Comparison of ENCODE assay signal across 8 mouse cellular contexts in the genomic region with DNA sequence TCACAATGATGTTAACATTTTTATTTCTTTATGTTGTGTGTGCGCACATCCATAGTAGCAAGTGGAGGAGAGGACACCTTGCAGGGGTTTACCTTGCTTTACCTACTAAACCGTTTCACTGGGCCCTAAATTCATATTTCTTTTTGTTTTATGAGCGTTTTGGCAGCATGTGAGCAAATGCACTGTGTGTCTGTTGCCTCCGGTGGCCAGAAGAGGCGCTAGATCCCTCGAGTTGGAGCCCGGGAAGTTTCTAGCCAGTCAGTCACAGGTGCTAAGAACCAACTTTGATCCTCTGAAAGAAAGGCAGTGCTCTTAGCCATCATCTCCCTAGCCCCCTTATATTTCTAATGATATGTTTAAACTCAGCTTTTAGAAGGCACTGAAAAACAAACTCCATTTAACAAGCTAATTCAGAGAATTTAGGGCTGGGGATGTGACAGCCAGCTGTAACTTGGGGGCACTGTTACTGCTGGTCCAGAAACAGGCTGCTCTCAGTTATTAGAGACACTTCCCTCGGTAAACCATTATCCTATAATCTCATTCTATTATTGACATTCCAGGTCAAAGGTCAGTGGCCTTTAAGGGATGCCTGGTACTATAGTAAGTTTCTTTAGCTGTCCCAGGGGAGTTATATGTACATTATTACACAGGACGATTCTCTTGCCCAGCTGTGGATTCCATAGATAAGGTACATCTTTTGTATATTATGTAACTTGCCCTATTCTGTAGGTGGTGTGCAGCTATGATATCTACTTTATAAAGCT. TPM values are rescaled to one million over a fixed set of nuclear protein-coding genes. Genes with fewer than 3 reads are reported as not detected.
DNase-seq lines count a peak whose midpoint lies in the region; ATAC-seq lines count a peak whose summit lies in the region.

No protein-coding gene starts in this region.

- no peak overlapping the region; the same call in 1 of the 2 replicates for H3K4me2 ChIP-seq in forebrain, embryonic 11.5 days (ENCODE audit: low read depth, low read length, severe bottlenecking)

- H3K4me1 ChIP-seq in forebrain, embryonic 11.5 days (replicated peaks; ENCODE audit: control insufficient read depth, insufficient read depth, low read length): peaks cover 7% of the 10 kb centered on the region

- no peak overlapping the region; the same call in 1 of the 2 replicates for H3K4me3 ChIP-seq in forebrain, embryonic 11.5 days (ENCODE audit: low read depth, low read length)

- DNase-seq in cerebellum, adult 18-20 months: peak; percentile 38 to 50
- peak; percentile 54 for DNase-seq in T-cell, adult 2 months (ENCODE audit: low spot score)
- DNase-seq in forebrain, embryonic 11.5 days (ENCODE audit: low spot score): peak; percentile 66
- peak; percentile 46 to 48 for DNase-seq in kidney, adult 8-10 months
- DNase-seq in lung, postnatal 14 days: peak; percentile 34
- DNase-seq in spleen, postnatal 36 days (ENCODE audit: low spot score in 2 of 2): peak; percentile 57 to 61

- H3K36me3 ChIP-seq in forebrain, embryonic 11.5 days (ENCODE audit: control insufficient read depth, insufficient read depth, low read length): no peaks in the 10 kb centered on the region

- 27% methylated on average over 9 of the region's 9 CpGs for WGBS in forebrain, embryonic 11.5 days

- peak overlapping the region; percentile 99; the same call in 1 of the 2 replicates for H3K27ac ChIP-seq in forebrain, embryonic 11.5 days (ENCODE audit: low read depth, low read length)

- peak overlapping the region; percentile 79; the same call in 1 of the 2 replicates for H3K9ac ChIP-seq in forebrain, embryonic 11.5 days (ENCODE audit: low read length)

- no peak for ATAC-seq in cerebellum, adult (ENCODE audit: insufficient number of reproducible peaks, low FRiP score, low TSS enrichment)
- ATAC-seq in forebrain, embryonic 11.5 days (replicated peaks; ENCODE audit: low FRiP score): no peak
- ATAC-seq in granulocyte monocyte progenitor cell, adult 5-6 weeks (replicated peaks; ENCODE audit: poor library complexity, severe bottlenecking): no peak

- H3K9me3 ChIP-seq in forebrain, embryonic 11.5 days (ENCODE audit: control insufficient read depth, low read length): no peaks in the 10 kb centered on the region

- no peaks in the 10 kb centered on the region for H3K27me3 ChIP-seq in forebrain, embryonic 11.5 days (ENCODE audit: control insufficient read depth, insufficient read depth, low read length)

RNA-seq across cellular contexts. Expression of a gene that starts 1.4 kb away (rescaled TPM):
- 58.9 and 70.1 TPM in 2 replicates for polyA plus RNA-seq in forebrain, embryonic 11.5 days (2014; fragmentation: Nextera tagmentation; extraction: Ambion mirVana)
- total RNA-seq in granulocyte monocyte progenitor cell, adult 5-6 weeks (2014; fragmentation: Nextera tagmentation): 10.4 and 22.0 TPM in 2 replicates
- total RNA-seq in granulocyte monocyte progenitor cell, adult 5-6 weeks (2017): 14.7 and 21.0 TPM in 2 replicates

RNA-seq across cellular contexts. Expression of a gene that starts 6.5 kb away (rescaled TPM):
- 31.7 and 39.2 TPM in 2 replicates for polyA plus RNA-seq in forebrain, embryonic 11.5 days (2014; fragmentation: Nextera tagmentation; extraction: Ambion mirVana)
- total RNA-seq in granulocyte monocyte progenitor cell, adult 5-6 weeks (2014; fragmentation: Nextera tagmentation): 51.9 and 70.5 TPM in 2 replicates
- 32.9 and 54.6 TPM in 2 replicates for total RNA-seq in granulocyte monocyte progenitor cell, adult 5-6 weeks (2017)

RNA-seq across cellular contexts. Expression of a gene that starts 24.1 kb away (rescaled TPM):
- 16.4 and 21.8 TPM in 2 replicates for polyA plus RNA-seq in forebrain, embryonic 11.5 days (2014; fragmentation: Nextera tagmentation; extraction: Ambion mirVana)
- 35.7 and 40.4 TPM in 2 replicates for total RNA-seq in granulocyte monocyte progenitor cell, adult 5-6 weeks (2014; fragmentation: Nextera tagmentation)
- 25.3 and 26.1 TPM in 2 replicates for total RNA-seq in granulocyte monocyte progenitor cell, adult 5-6 weeks (2017)

RNA-seq across cellular contexts. Expression of a gene that starts 31.1 kb away (rescaled TPM):
- 20.3 and 20.5 TPM in 2 replicates for polyA plus RNA-seq in forebrain, embryonic 11.5 days (2014; fragmentation: Nextera tagmentation; extraction: Ambion mirVana)
- 13.1 and 15.1 TPM in 2 replicates for total RNA-seq in granulocyte monocyte progenitor cell, adult 5-6 weeks (2014; fragmentation: Nextera tagmentation)
- 7.7 and 10.3 TPM in 2 replicates for total RNA-seq in granulocyte monocyte progenitor cell, adult 5-6 weeks (2017)

RNA-seq across cellular contexts. Expression of a gene that starts 31.4 kb away (rescaled TPM):
- polyA plus RNA-seq in forebrain, embryonic 11.5 days (2014; fragmentation: Nextera tagmentation; extraction: Ambion mirVana): 7.3 and 7.8 TPM in 2 replicates
- total RNA-seq in granulocyte monocyte progenitor cell, adult 5-6 weeks (2014; fragmentation: Nextera tagmentation): 5.6 and 11.5 TPM in 2 replicates
- total RNA-seq in granulocyte monocyte progenitor cell, adult 5-6 weeks (2017): 2.4 and 4.8 TPM in 2 replicates
